Mouse (Mus musculus) C2C12 (cell line): ENCODE data around the gene Znrf3. TPM values are rescaled to one million over a fixed set of nuclear protein-coding genes. Genes with fewer than 3 reads are reported as not detected.

Experiments
- H3K27me3 ChIP-seq: one replicate; pipeline ENCODE4 v1.6.1; 2011; ENCODE audit not compliant: control insufficient read depth, insufficient read depth, insufficient read length
- H3K36me3 ChIP-seq: one replicate; pipeline ENCODE4 v1.6.1; 2011; ENCODE audit not compliant: control insufficient read depth, insufficient read depth
- H3K4me3 ChIP-seq: one replicate; pipeline ENCODE4 v1.5.1; 2011; ENCODE audit warnings: mild to moderate bottlenecking, control low read depth; ENCODE audit not compliant: poor library complexity, insufficient read depth, severe bottlenecking
- H3K79me2 ChIP-seq: one replicate; pipeline ENCODE4 v1.6.1; 2011; ENCODE audit not compliant: control insufficient read depth, insufficient read depth
- H3K79me3 ChIP-seq: one replicate; pipeline ENCODE4 v1.6.1; 2011; ENCODE audit warnings: low read depth, control low read depth
- H3ac ChIP-seq: one replicate; pipeline ENCODE3; 2011; ENCODE audit warnings: low read depth; ENCODE audit not compliant: control insufficient read depth, insufficient read length
- CEBPB ChIP-seq: IDR thresholded peaks from one replicate; pipeline ENCODE4 v1.6.1; 2011; ENCODE audit warnings: low read depth, mild to moderate bottlenecking, control low read depth, moderate library complexity
- CTCF ChIP-seq: IDR thresholded peaks from one replicate; pipeline ENCODE4 v1.5.1; 2011; ENCODE audit not compliant: control insufficient read depth, insufficient read depth, insufficient read length
- FOSL1 ChIP-seq: IDR thresholded peaks from one replicate; pipeline ENCODE4 v1.8.0; 2011; ENCODE audit warnings: mild to moderate bottlenecking, low read length; ENCODE audit not compliant: poor library complexity, insufficient read depth, severe bottlenecking
- MAX ChIP-seq: IDR thresholded peaks from one replicate; pipeline ENCODE4 v1.6.1; 2011; ENCODE audit warnings: mild to moderate bottlenecking, control low read depth
- MYOD1 ChIP-seq: IDR thresholded peaks from one replicate; pipeline ENCODE4 v1.6.1; 2011; ENCODE audit warnings: low read depth; ENCODE audit not compliant: control insufficient read depth, insufficient read length
- MYOG ChIP-seq: IDR thresholded peaks from one replicate; pipeline ENCODE4 v1.6.1; 2011; ENCODE audit not compliant: control insufficient read depth, insufficient read length; ENCODE audit errors: extremely low read depth
- USF1 ChIP-seq: IDR thresholded peaks from one replicate; pipeline ENCODE4 v1.6.1; 2011; ENCODE audit warnings: low read depth, mild to moderate bottlenecking, control low read depth, moderate library complexity
- polyA plus RNA-seq: library from polyadenylated mRNA; unstranded; fragments of >200 nt; fragmentation: generic; extraction: Trizol; gene quantifications from one replicate; pipeline ENCODE4 v1.2.1, GENCODE M21; 2012; ENCODE audit warnings: missing spikeins

Gene Znrf3
- polyA plus RNA-seq, 1 experiment = 4.0 TPM

- no peaks in the 10 kb centered on the region for H3K36me3 ChIP-seq
- H3K27me3 ChIP-seq = no peaks in the 10 kb centered on the region
- H3K4me3 ChIP-seq = no peak overlapping the region
- no peak overlapping the region for H3ac ChIP-seq
- TF ChIP-seq CTCF (no peak), MYOD1 (peak; percentile 31), CEBPB (no peak)
- peaks cover 22% of the 10 kb centered on the region for H3K79me3 ChIP-seq
- peaks cover 80% of the 10 kb centered on the region for H3K79me2 ChIP-seq
Observed at GRCm38 (mm10) chr11:5346845-5347640, 97.6 kb downstream of the Znrf3 start.

GRCm38 (mm10) chr11:5343748-5344147 lies 100.9 kb downstream of the Znrf3 start:
- no peaks in the 10 kb centered on the region for H3K27me3 ChIP-seq
- no peak overlapping the region for H3ac ChIP-seq
- H3K79me3 ChIP-seq = peaks cover 10% of the 10 kb centered on the region
- H3K79me2 ChIP-seq = peaks cover 69% of the 10 kb centered on the region
- no peaks in the 10 kb centered on the region for H3K36me3 ChIP-seq
- H3K4me3 ChIP-seq = no peak overlapping the region
- TF ChIP-seq MYOG (no peak), USF1 (no peak), CEBPB (no peak), MAX (no peak), FOSL1 (no peak), MYOD1 (no peak), CTCF (no peak)

GRCm38 (mm10) chr11:5339732-5340131 lies 104.9 kb downstream of the Znrf3 start:
- no peaks in the 10 kb centered on the region for H3K79me3 ChIP-seq
- H3K79me2 ChIP-seq = peaks cover 32% of the 10 kb centered on the region
- peaks cover 3% of the 10 kb centered on the region for H3K36me3 ChIP-seq
- no peak overlapping the region for H3K4me3 ChIP-seq
- H3ac ChIP-seq = no peak overlapping the region
- H3K27me3 ChIP-seq = no peaks in the 10 kb centered on the region
- TF ChIP-seq MYOD1 (no peak), FOSL1 (no peak), MAX (no peak), CEBPB (no peak), MYOG (no peak), USF1 (no peak), CTCF (no peak)

GRCm38 (mm10) chr11:5336852-5337251 lies 107.8 kb downstream of the Znrf3 start:
- H3K36me3 ChIP-seq = peaks cover 7% of the 10 kb centered on the region
- peaks cover 8% of the 10 kb centered on the region for H3K79me2 ChIP-seq
- TF ChIP-seq CEBPB (no peak), MYOG (no peak), FOSL1 (no peak), MYOD1 (no peak), CTCF (no peak), MAX (no peak), USF1 (no peak)
- no peaks in the 10 kb centered on the region for H3K27me3 ChIP-seq
- no peak overlapping the region for H3K4me3 ChIP-seq
- no peaks in the 10 kb centered on the region for H3K79me3 ChIP-seq
- H3ac ChIP-seq = no peak overlapping the region

- Histone ChIP-seq H3K36me3 (peaks cover 7% of the 10 kb centered on the region), H3K79me3 (no peaks in the 10 kb centered on the region), H3ac (no peak overlapping the region), H3K4me3 (no peak overlapping the region), H3K79me2 (peaks cover 8% of the 10 kb centered on the region), H3K27me3 (no peaks in the 10 kb centered on the region)
- TF ChIP-seq MYOG (no peak), USF1 (no peak), CTCF (no peak), MYOD1 (no peak), CEBPB (no peak), MAX (no peak), FOSL1 (no peak)
Observed at GRCm38 (mm10) chr11:5336269-5336668, 108.4 kb downstream of the Znrf3 start.
